24 mouse cellular contexts compared by ENCODE assay signal in the genomic region with DNA sequence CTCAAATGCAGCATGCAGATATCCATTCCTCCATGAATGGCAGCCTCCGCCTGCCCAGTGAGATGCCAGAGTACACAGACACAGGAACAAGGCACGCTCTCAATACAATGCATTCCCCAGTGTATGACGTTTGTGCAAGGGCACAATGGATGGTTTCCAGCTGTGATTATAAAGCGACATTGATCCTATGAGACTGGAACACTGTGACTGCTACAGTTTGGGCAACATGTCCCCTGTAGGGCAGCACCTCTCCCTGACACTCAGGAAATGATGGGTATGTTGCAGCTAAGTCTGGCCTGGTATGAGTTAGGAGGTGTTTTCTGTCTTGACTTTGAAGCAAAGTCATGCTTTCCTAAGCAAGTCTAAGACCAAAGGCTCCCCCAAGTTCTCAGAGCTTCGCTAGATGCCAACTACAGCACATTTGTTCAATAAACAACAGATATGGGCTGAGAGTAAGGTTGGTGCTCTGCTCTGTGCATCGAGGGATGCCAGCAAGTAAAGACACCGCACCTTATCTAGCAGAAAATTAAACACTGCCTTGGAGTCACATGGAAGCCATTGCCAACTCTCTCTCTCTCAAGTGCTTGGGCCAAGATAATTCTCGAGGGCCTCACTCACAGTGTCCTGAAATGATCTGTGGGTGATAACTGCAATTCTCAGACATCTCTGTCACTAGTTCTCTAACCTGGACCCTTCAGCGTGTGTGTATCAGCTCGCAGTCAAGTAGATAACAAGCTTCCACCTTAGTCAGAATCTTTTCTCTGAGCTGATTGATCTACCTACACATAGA.
DNase-seq lines count a peak whose midpoint lies in the region; ATAC-seq lines count a peak whose summit lies in the region.
"Had no signal": no experiment of that assay in that cellular context is flagged by ENCODE, and none has a peak within 500 bp of the region (broad histone marks: within the 10 kb centered on the region; RNA-seq: fewer than 3 reads in every experiment).

No protein-coding gene starts in this region.

- H3K27ac ChIP-seq in heart, embryonic 12.5 days (ENCODE audit: poor library complexity, severe bottlenecking), result no peak overlapping the region
- H3K27ac ChIP-seq in embryonic facial prominence, embryonic 14.5 days (replicated peaks; ENCODE audit: low read depth, low read length), result peak overlapping the region; percentile 34; the same call in 1 of the 2 replicates
- H3K27ac ChIP-seq: gastrocnemius, adult 2 months; hindbrain, embryonic 14.5 days; liver, embryonic 14.5 days; neural tube, embryonic 15.5 days had no signal

- no peak overlapping the region for H3K4me2 ChIP-seq in heart, embryonic 12.5 days
- no peak overlapping the region for H3K4me2 ChIP-seq in embryonic facial prominence, embryonic 14.5 days (ENCODE audit: low read depth, low read length)
- H3K4me2 ChIP-seq: hindbrain, embryonic 14.5 days; limb, embryonic 15.5 days; neural tube, embryonic 15.5 days had no signal

- peaks cover 18% of the 10 kb centered on the region for H3K4me1 ChIP-seq in heart, embryonic 12.5 days (replicated peaks)
- peaks cover 90% of the 10 kb centered on the region for H3K4me1 ChIP-seq in megakaryocyte, embryonic 14.5 days
- peaks cover 14% of the 10 kb centered on the region for H3K4me1 ChIP-seq in embryonic facial prominence, embryonic 14.5 days (ENCODE audit: control insufficient read depth, insufficient read depth, low read length)
- H3K4me1 ChIP-seq: neural tube, embryonic 15.5 days had no signal

- H3K36me3 ChIP-seq in heart, embryonic 12.5 days, result no peaks in the 10 kb centered on the region
- peaks cover 55% of the 10 kb centered on the region for H3K36me3 ChIP-seq in megakaryocyte, embryonic 14.5 days (replicated peaks; ENCODE audit: low read length)
- H3K36me3 ChIP-seq in embryonic facial prominence, embryonic 14.5 days (ENCODE audit: control insufficient read depth, insufficient read depth, low read length), result no peaks in the 10 kb centered on the region
- H3K36me3 ChIP-seq: limb, embryonic 15.5 days; neural tube, embryonic 15.5 days had no signal

- peak; percentile 68 for DNase-seq in heart, adult 11 months
- no peak for DNase-seq in embryonic facial prominence, embryonic 14.5 days (ENCODE audit: low spot score)
- no peak for DNase-seq in cerebellum, postnatal 25 days
- no peak for DNase-seq in left cerebral cortex, adult 8-10 months (ENCODE audit: low spot score in 2 of 2)
- DNase-seq: adrenal gland, postnatal 10 days; cerebellum, adult 2 months; gastrocnemius, adult 2 months; heart, postnatal 4 days; kidney, adult 18-20 months; layer of hippocampus, adult 9-11 months; right cerebral cortex, postnatal 14 days; thymus, postnatal 4 days had no signal

- no peaks in the 10 kb centered on the region for H3K9me3 ChIP-seq in heart, embryonic 12.5 days (replicated peaks)
- no peaks in the 10 kb centered on the region for H3K9me3 ChIP-seq in megakaryocyte, embryonic 14.5 days
- H3K9me3 ChIP-seq in embryonic facial prominence, embryonic 14.5 days (ENCODE audit: control insufficient read depth, low read length), result no peaks in the 10 kb centered on the region
- H3K9me3 ChIP-seq: limb, embryonic 15.5 days; neural tube, embryonic 15.5 days had no signal

- no peak for ATAC-seq in heart, embryonic 12.5 days (ENCODE audit: insufficient number of reproducible peaks, low FRiP score)
- no peak for ATAC-seq in megakaryocyte, adult 5-6 weeks (ENCODE audit: poor library complexity, severe bottlenecking)
- no peak for ATAC-seq in embryonic facial prominence, embryonic 14.5 days (ENCODE audit: low read depth)
- ATAC-seq: CD4-positive, CD25-positive, alpha-beta regulatory T cell, adult 4 months; forebrain, embryonic 14.5 days; inflammation-experienced regulatory T-cells, adult 6 months; midbrain, embryonic 16.5 days had no signal

- H3K27me3 ChIP-seq in heart, embryonic 12.5 days (replicated peaks), result no peaks in the 10 kb centered on the region
- no peaks in the 10 kb centered on the region for H3K27me3 ChIP-seq in megakaryocyte, embryonic 14.5 days (replicated peaks)
- no peaks in the 10 kb centered on the region for H3K27me3 ChIP-seq in embryonic facial prominence, embryonic 14.5 days (replicated peaks; ENCODE audit: control insufficient read depth, insufficient read depth, low read length)
- H3K27me3 ChIP-seq: limb, embryonic 15.5 days; neural tube, embryonic 15.5 days had no signal

- H3K9ac ChIP-seq in heart, embryonic 12.5 days, result no peak overlapping the region
- H3K9ac ChIP-seq in embryonic facial prominence, embryonic 14.5 days (ENCODE audit: low read depth, low read length), result no peak overlapping the region
- H3K9ac ChIP-seq: hindbrain, embryonic 14.5 days; limb, embryonic 15.5 days; liver, embryonic 14.5 days; neural tube, embryonic 15.5 days had no signal

- no peak overlapping the region for H3K4me3 ChIP-seq in heart, embryonic 12.5 days
- peak overlapping the region; percentile 59 for H3K4me3 ChIP-seq in megakaryocyte, embryonic 14.5 days (replicated peaks)
- no peak overlapping the region for H3K4me3 ChIP-seq in embryonic facial prominence, embryonic 14.5 days (ENCODE audit: low read depth, low read length)
- H3K4me3 ChIP-seq: gastrocnemius, adult 2 months; limb, embryonic 15.5 days; myocyte; neural tube, embryonic 15.5 days had no signal

- WGBS in heart, embryonic 12.5 days, result 51% methylated on average over 10 of the region's 10 CpGs
- 70% methylated on average over 10 of the region's 10 CpGs for WGBS in embryonic facial prominence, embryonic 14.5 days
